In genomic region chr8:125930276-125931046, GRCm38 (mm10) we compare ENCODE assay signal across 20 mouse cellular contexts. TPM values are rescaled to one million over a fixed set of nuclear protein-coding genes. Genes with fewer than 3 reads are reported as not detected.
DNase-seq lines count a peak whose midpoint lies in the region; ATAC-seq and TF ChIP-seq lines count a peak whose summit lies in the region.
"Had no signal": no experiment of that assay in that cellular context is flagged by ENCODE, and none has a peak within 500 bp of the region (broad histone marks: within the 10 kb centered on the region; RNA-seq: fewer than 3 reads in every experiment).

No protein-coding gene starts in this region.

- WGBS in intestine, embryonic 14.5 days = 61% methylated on average over 11 of the region's 11 CpGs
- 57% methylated on average over 11 of the region's 11 CpGs for WGBS in liver, embryonic 15.5 days (ENCODE audit: insufficient replicate concordance)
- 84% methylated on average over 11 of the region's 11 CpGs for WGBS in cerebellum, adult 2 months

- no peak overlapping the region for H3K4me2 ChIP-seq in intestine, embryonic 14.5 days (ENCODE audit: low read length)
- H3K4me2 ChIP-seq in liver, embryonic 15.5 days = no peak overlapping the region
- H3K4me2 ChIP-seq: forebrain, embryonic 13.5 days; heart, embryonic 15.5 days; hindbrain, embryonic 13.5 days had no signal

- no peak for DNase-seq in intestine, embryonic 14.5 days (ENCODE audit: low spot score)
- DNase-seq in kidney, adult 18-20 months = peak; percentile 61
- DNase-seq in kidney, postnatal 14 days = peak; percentile 75
- DNase-seq in cerebellum, adult 2 months = no peak
- no peak for DNase-seq in thymus, postnatal 0 days (ENCODE audit: low spot score)
- DNase-seq in adrenal gland, adult 18-20 months (ENCODE audit: low spot score in 2 of 2) = no peak
- DNase-seq in ovary, adult 18-20 months (ENCODE audit: low spot score) = no peak
- DNase-seq: adrenal gland, postnatal 25 days; cerebellum, postnatal 10 days; embryo, embryonic 11 days; lung, postnatal 14 days had no signal

- H3K9ac ChIP-seq in intestine, embryonic 14.5 days (ENCODE audit: low read length) = no peak overlapping the region
- no peak overlapping the region for H3K9ac ChIP-seq in liver, embryonic 15.5 days
- H3K9ac ChIP-seq: forebrain, embryonic 13.5 days; heart, embryonic 15.5 days; hindbrain, embryonic 13.5 days had no signal

- peak; percentile 59; the same call in 1 of the 2 replicates for ATAC-seq in intestine, embryonic 14.5 days (replicated peaks; ENCODE audit: low FRiP score, low TSS enrichment, low read depth)
- ATAC-seq in liver, embryonic 15.5 days (ENCODE audit: insufficient read depth) = peak; percentile 60
- ATAC-seq: forebrain, embryonic 13.5 days had no signal

- no peaks in the 10 kb centered on the region for H3K27me3 ChIP-seq in intestine, embryonic 14.5 days (replicated peaks; ENCODE audit: control insufficient read depth, insufficient read depth, low read length)
- H3K27me3 ChIP-seq in liver, embryonic 15.5 days = no peaks in the 10 kb centered on the region
- no peaks in the 10 kb centered on the region for H3K27me3 ChIP-seq in cerebellum, adult 2 months (ENCODE audit: control insufficient read depth, insufficient read depth, low read length)
- H3K27me3 ChIP-seq: forebrain, embryonic 13.5 days; heart, embryonic 15.5 days had no signal

- H3K27ac ChIP-seq in intestine, embryonic 14.5 days (ENCODE audit: low read depth) = no peak overlapping the region
- H3K27ac ChIP-seq in liver, embryonic 15.5 days (replicated peaks) = no peak overlapping the region; the same call in 1 of the 2 replicates
- no peak overlapping the region for H3K27ac ChIP-seq in cerebellum, adult 2 months (ENCODE audit: insufficient read depth, low read length)
- H3K27ac ChIP-seq: forebrain, embryonic 13.5 days; heart, embryonic 15.5 days; hindbrain, embryonic 13.5 days; layer of hippocampus, adult 2 months; left cerebral cortex, adult 2 months; midbrain, embryonic 10.5 days had no signal

- no peaks in the 10 kb centered on the region for H3K4me1 ChIP-seq in intestine, embryonic 14.5 days (replicated peaks; ENCODE audit: control insufficient read depth, insufficient read depth, low read length)
- no peaks in the 10 kb centered on the region for H3K4me1 ChIP-seq in liver, embryonic 15.5 days (replicated peaks)
- no peaks in the 10 kb centered on the region for H3K4me1 ChIP-seq in cerebellum, adult 2 months (ENCODE audit: control insufficient read depth, insufficient read depth, low read length)
- H3K4me1 ChIP-seq: forebrain, embryonic 13.5 days; heart, embryonic 15.5 days; hindbrain, embryonic 13.5 days; midbrain, embryonic 10.5 days had no signal

- TF ChIP-seq POLR2A in cerebellum, adult 2 months (IDR thresholded peaks at IDR 0.05; ENCODE audit: borderline replicate concordance, insufficient read depth, low read length) = no peak

- H3K9me3 ChIP-seq in intestine, embryonic 14.5 days (ENCODE audit: control insufficient read depth, low read length) = no peaks in the 10 kb centered on the region
- H3K9me3 ChIP-seq in liver, embryonic 15.5 days (replicated peaks) = no peaks in the 10 kb centered on the region
- H3K9me3 ChIP-seq: forebrain, embryonic 13.5 days; heart, embryonic 15.5 days had no signal

- no peaks in the 10 kb centered on the region for H3K36me3 ChIP-seq in intestine, embryonic 14.5 days (ENCODE audit: control insufficient read depth, insufficient read depth, low read length)
- H3K36me3 ChIP-seq in liver, embryonic 15.5 days (replicated peaks) = no peaks in the 10 kb centered on the region
- H3K36me3 ChIP-seq: heart, embryonic 15.5 days; hindbrain, embryonic 13.5 days; midbrain, embryonic 10.5 days had no signal

- TF ChIP-seq CTCF in cerebellum, adult 2 months (IDR thresholded peaks at IDR 0.05; ENCODE audit: borderline replicate concordance, insufficient read depth, low read depth, low read length) = no peak

- H3K4me3 ChIP-seq in intestine, embryonic 14.5 days (ENCODE audit: low read depth, low read length) = no peak overlapping the region
- H3K4me3 ChIP-seq in liver, embryonic 15.5 days (replicated peaks) = no peak overlapping the region
- H3K4me3 ChIP-seq in cerebellum, adult 2 months (replicated peaks; ENCODE audit: insufficient read depth, low read depth, low read length) = no peak overlapping the region
- H3K4me3 ChIP-seq: forebrain, embryonic 13.5 days; heart, embryonic 15.5 days; hindbrain, embryonic 13.5 days; layer of hippocampus, adult 2 months; left cerebral cortex, adult 2 months; midbrain, embryonic 10.5 days had no signal

RNA-seq across cellular contexts. Expression of gene Map3k21, which starts 20.2 kb away (rescaled TPM):
- polyA plus RNA-seq in intestine, embryonic 14.5 days (2014; fragmentation: Nextera tagmentation; extraction: Ambion mirVana) = 3.9 and 4.7 TPM in 2 replicates
- 0.07 and 0.20 TPM in 2 replicates for polyA plus RNA-seq in liver, embryonic 15.5 days (2015; fragmentation: Nextera tagmentation; extraction: Ambion mirVana)
- 1.1 TPM in 2 replicates for polyA plus RNA-seq in cerebellum, adult 2 months (2012; rRNA removed)
- polyA plus RNA-seq in thymus, postnatal 0 days (2015; fragmentation: Nextera tagmentation; extraction: Ambion mirVana) = 0.03 TPM in 1 of 2 replicates, not detected in the other
- under 1 TPM; 0.22 to 0.96 TPM for total RNA-seq in adrenal gland, adult 18-20 months (2021)
- total RNA-seq: neutrophil, adult 5-6 weeks had no signal
- polyA plus RNA-seq: C2C12; midbrain, embryonic 10.5 days had no signal

RNA-seq across cellular contexts. Expression of gene Pcnx2, which starts 32.3 kb away (rescaled TPM):
- polyA plus RNA-seq in intestine, embryonic 14.5 days (2014; fragmentation: Nextera tagmentation; extraction: Ambion mirVana) = 0.08 and 0.17 TPM in 2 replicates
- polyA plus RNA-seq in liver, embryonic 15.5 days (2015; fragmentation: Nextera tagmentation; extraction: Ambion mirVana) = 0.05 and 0.09 TPM in 2 replicates
- polyA plus RNA-seq in cerebellum, adult 2 months (2012; rRNA removed) = 40.4 and 41.4 TPM in 2 replicates
- polyA plus RNA-seq in thymus, postnatal 0 days (2015; fragmentation: Nextera tagmentation; extraction: Ambion mirVana) = 0.03 and 0.07 TPM in 2 replicates
- under 1 TPM; 0.51 to 0.60 TPM for total RNA-seq in adrenal gland, adult 18-20 months (2021)
- total RNA-seq: neutrophil, adult 5-6 weeks had no signal
- polyA plus RNA-seq: C2C12 had no signal

Comparison
In these comparisons a context has a peak if more than half of its experiments do, and no peak if none do; other contexts are left out.
1. DNase-seq: peak in kidney, adult 18-20 months (single experiment) and kidney, postnatal 14 days (single experiment); none in intestine, embryonic 14.5 days (single experiment), cerebellum, adult 2 months (0 of 2), thymus, postnatal 0 days (single experiment), adrenal gland, adult 18-20 months (0 of 2) and ovary, adult 18-20 months (single experiment).
2. RNA of gene Pcnx2, which starts 32.3 kb away (polyA plus RNA-seq): 40.4 to 41.4 TPM in cerebellum, adult 2 months; 0.05 to 0.09 TPM in liver, embryonic 15.5 days, 0.08 to 0.17 TPM in intestine, embryonic 14.5 days and 0.03 to 0.07 TPM in thymus, postnatal 0 days; every median in the first group is over 10 times any median in the second.